Mouse (Mus musculus) heart, embryonic 16.5 days (tissue): ENCODE results near the gene Fam169b. TPM values are rescaled to one million over a fixed set of nuclear protein-coding genes. Genes with fewer than 3 reads are reported as not detected.

Experiments used
- polyA plus RNA-seq: library from polyadenylated mRNA; unstranded; fragments of >200 nt; fragmentation: Nextera tagmentation; extraction: Ambion mirVana; gene quantifications from 2 replicates; pipeline ENCODE4 v1.2.1, GENCODE M21; 2015

Gene Fam169b
- polyA plus RNA-seq, 1 experiment from 2014 or later, result 15.1 TPM

Other genes starting within 250 kb of the Fam169b start
- 0.71 TPM in 1 of 2 replicates, not detected in the other for gene Pgpep1l, start 9.6 kb upstream of the Fam169b start, polyA plus RNA-seq